Mouse (Mus musculus) embryonic facial prominence, embryonic 14.5 days (tissue): Measurements from ENCODE around the gene Hoxc6. TPM values are rescaled to one million over a fixed set of nuclear protein-coding genes. Genes with fewer than 3 reads are reported as not detected.

Experiments used
- ATAC-seq: fragments of 200-750 bp; cut with Nextera tagmentation; 2 replicates; pipeline ENCODE4 v1.8.0; 2017; ENCODE audit warnings: low read depth, moderate number of reproducible peaks, moderate TSS enrichment
- DNase-seq: peaks from one replicate; pipeline ENCODE4 v3.0.0-alpha.2; 2015; ENCODE audit warnings: low spot score
- H3K27ac ChIP-seq: fragments of 300-500 bp; sonication (generic); replicated peaks from 2 replicates; pipeline ENCODE4 v1.5.1; 2014; ENCODE audit warnings: low read depth, mild to moderate bottlenecking, low read length, moderate library complexity
- H3K27me3 ChIP-seq: fragments of 300-500 bp; sonication (generic); replicated peaks from 2 replicates; pipeline ENCODE4 v1.6.1; 2014; ENCODE audit warnings: low read length; ENCODE audit not compliant: control insufficient read depth, insufficient read depth
- H3K36me3 ChIP-seq: fragments of 300-500 bp; sonication (generic); 2 replicates; pipeline ENCODE4 v1.6.1; 2014; ENCODE audit warnings: low read length, mixed read lengths; ENCODE audit not compliant: control insufficient read depth, insufficient read depth
- H3K4me1 ChIP-seq: fragments of 300-500 bp; sonication (generic); 2 replicates; pipeline ENCODE4 v1.6.1; 2014; ENCODE audit warnings: antibody characterized with exemption, low read length; ENCODE audit not compliant: control insufficient read depth, insufficient read depth
- H3K4me2 ChIP-seq: fragments of 300-500 bp; sonication (generic); 2 replicates; pipeline ENCODE4 v1.6.1; 2014; ENCODE audit warnings: low read depth, mild to moderate bottlenecking, low read length, moderate library complexity, mixed read lengths
- H3K4me3 ChIP-seq: fragments of 300-500 bp; sonication (generic); 2 replicates; pipeline ENCODE4 v1.5.1; 2014; ENCODE audit warnings: low read depth, mild to moderate bottlenecking, low read length
- H3K9ac ChIP-seq: fragments of 300-500 bp; sonication (generic); 2 replicates; pipeline ENCODE4 v1.6.1; 2014; ENCODE audit warnings: low read depth, mild to moderate bottlenecking, low read length, moderate library complexity, mixed read lengths
- H3K9me3 ChIP-seq: fragments of 300-500 bp; sonication (generic); 2 replicates; pipeline ENCODE4 v1.6.1; 2016; ENCODE audit warnings: low read length; ENCODE audit not compliant: control insufficient read depth
- WGBS: fragments of 180-500 bp; shearing (Covaris S2); extraction: QIAGEN DNeasy Blood & Tissue Kit; methylation state at CpG from one replicate; pipeline ENCODE4 v1.1.7; 2014; 5-methylcytosine and 5-hydroxymethylcytosine counted together
- polyA plus RNA-seq: library from polyadenylated mRNA; unstranded; fragments of >200 nt; fragmentation: Nextera tagmentation; extraction: Ambion mirVana; gene quantifications from 2 replicates; pipeline ENCODE4 v1.2.1, GENCODE M21; 2014

Gene Hoxc6
- polyA plus RNA-seq, 1 experiment from 2014 or later = 0.25 TPM

DNA sequence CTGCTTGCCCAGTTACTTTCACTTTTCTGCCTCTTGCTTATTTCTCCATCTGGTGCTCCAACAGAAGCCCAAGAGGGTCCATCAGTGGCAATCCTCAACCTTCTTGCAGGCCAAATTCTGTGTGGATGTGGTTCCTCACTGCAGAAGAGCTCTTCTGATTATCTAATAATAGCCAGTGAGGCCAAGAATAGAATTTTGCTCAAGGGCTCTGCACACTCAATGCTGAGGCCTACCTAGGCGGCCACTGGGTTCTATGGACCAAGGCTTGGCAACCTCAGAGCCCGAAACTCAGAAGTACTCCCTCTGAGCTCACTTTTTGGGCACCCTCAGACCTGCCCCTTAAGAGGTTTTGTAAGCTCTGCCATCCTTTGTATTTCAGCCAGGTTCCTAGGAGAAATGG is 3.3 kb downstream of the Hoxc6 start:
- WGBS = 13% methylated on average over 2 of the region's 2 CpGs
- H3K4me3 ChIP-seq = no peak overlapping the region

DNA sequence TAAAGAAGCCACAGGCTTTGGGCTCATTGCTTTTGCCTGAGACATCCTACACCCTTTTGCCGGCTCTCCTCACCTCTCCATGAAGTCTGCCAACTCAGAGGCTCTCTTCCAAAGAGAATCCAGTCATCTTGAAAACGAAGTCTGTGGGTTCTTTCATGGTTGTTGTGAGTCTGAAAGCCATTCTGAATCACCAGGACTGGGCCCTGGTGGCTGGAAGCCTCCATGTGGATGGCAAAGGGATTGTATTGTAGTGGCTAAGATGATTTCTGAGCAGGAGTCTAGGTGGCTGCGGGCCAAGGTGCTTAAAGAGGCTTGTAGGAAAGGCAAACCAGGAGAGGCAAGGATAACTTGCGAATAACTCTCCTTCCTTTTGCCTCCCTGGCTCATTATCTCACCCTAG is 4.1 kb downstream of the Hoxc6 start:
- WGBS = 11% methylated on average over 4 of the region's 4 CpGs
- peaks cover 15% of the 10 kb centered on the region; the same call in 1 of the 2 replicates for H3K4me1 ChIP-seq
- H3K9ac ChIP-seq = no peak overlapping the region
- H3K36me3 ChIP-seq = no peaks in the 10 kb centered on the region
- H3K4me3 ChIP-seq = no peak overlapping the region
- H3K4me2 ChIP-seq = no peak overlapping the region
- DNase-seq = no peak
- H3K27ac ChIP-seq = no peak overlapping the region
- peaks cover 100% of the 10 kb centered on the region for H3K27me3 ChIP-seq
- no peak for ATAC-seq
- no peaks in the 10 kb centered on the region for H3K9me3 ChIP-seq

More for the DNA sequence above, 3.3 kb downstream of the Hoxc6 start:
- Histone ChIP-seq H3K9me3 (no peaks in the 10 kb centered on the region), H3K4me1 (peaks cover 15% of the 10 kb centered on the region; the same call in 1 of the 2 replicates), H3K27me3 (peaks cover 100% of the 10 kb centered on the region), H3K27ac (no peak overlapping the region), H3K9ac (no peak overlapping the region), H3K36me3 (no peaks in the 10 kb centered on the region), H3K4me2 (no peak overlapping the region)
- DNase-seq (no peak), ATAC-seq (no peak)

DNA sequence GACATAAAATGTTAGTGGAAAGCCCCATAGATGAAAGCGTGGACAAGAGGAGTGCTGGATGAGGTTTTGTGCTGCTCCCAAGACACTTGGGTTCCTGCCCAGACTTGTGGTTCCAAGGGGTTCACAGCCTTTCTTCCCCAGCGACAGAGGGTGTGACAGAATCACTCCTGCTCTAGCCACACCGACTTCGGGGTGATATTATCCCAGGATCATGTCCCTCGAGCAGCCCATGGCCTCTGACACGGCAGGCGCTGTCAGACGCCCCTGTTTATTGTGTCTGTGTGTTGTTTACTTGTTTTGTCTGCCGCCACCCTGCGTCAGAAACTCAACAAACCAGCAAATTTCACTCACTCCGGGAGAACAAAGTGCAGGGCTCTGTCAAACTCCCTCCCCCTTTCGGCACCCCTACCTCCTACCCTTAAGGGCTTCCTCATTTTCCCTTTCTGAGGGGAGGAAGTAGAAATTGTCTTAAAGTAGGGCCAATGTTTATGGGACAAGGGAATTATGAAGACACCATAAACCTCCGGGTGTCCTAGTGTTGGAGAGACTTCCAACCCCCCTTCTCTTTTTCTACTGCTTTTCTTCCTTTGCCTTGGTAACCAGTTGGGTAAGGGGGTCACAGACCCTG is 4.9 kb downstream of the Hoxc6 start:
- Histone ChIP-seq H3K4me3 (no peak overlapping the region), H3K9me3 (no peaks in the 10 kb centered on the region), H3K27ac (no peak overlapping the region), H3K27me3 (peaks cover 100% of the 10 kb centered on the region), H3K36me3 (no peaks in the 10 kb centered on the region), H3K9ac (no peak overlapping the region), H3K4me1 (peaks cover 15% of the 10 kb centered on the region; the same call in 1 of the 2 replicates), H3K4me2 (no peak overlapping the region)
- DNase-seq (no peak), ATAC-seq (no peak)
- WGBS = 4% methylated on average over 13 of the region's 13 CpGs

DNA sequence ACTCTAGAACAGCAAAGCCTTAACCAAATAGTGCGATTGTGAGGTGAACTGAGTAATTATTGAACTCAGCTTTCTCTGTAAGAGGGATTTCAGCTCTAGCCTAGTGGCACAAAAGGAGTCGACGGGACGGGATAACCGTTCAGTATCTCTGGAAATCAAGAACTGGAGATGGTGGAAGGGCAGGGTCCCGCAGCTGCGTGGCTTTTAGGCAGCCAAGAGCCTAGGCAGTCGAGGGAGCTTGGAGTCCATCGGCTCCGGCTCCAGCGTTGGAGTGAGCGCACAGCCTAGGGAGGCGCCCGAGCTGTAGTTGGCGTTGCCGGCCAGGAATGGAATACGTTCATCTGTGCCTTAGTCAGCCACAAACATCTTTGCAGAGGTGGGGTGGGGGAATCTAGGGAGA is 7.3 kb downstream of the Hoxc6 start:
- DNase-seq = no peak
- H3K4me2 ChIP-seq = no peak overlapping the region
- no peak for ATAC-seq
- 0 out of 2 replicates have a peak, but pooled peaks cover 2% of the 10 kb centered on the region for H3K4me1 ChIP-seq
- no peak overlapping the region for H3K9ac ChIP-seq
- H3K27me3 ChIP-seq = peaks cover 100% of the 10 kb centered on the region
- no peaks in the 10 kb centered on the region for H3K36me3 ChIP-seq
- H3K9me3 ChIP-seq = no peaks in the 10 kb centered on the region
- H3K4me3 ChIP-seq = no peak overlapping the region
- H3K27ac ChIP-seq = no peak overlapping the region
- under 1% methylated on average over 16 of the region's 17 CpGs for whole genome bisulfite sequencing

DNA sequence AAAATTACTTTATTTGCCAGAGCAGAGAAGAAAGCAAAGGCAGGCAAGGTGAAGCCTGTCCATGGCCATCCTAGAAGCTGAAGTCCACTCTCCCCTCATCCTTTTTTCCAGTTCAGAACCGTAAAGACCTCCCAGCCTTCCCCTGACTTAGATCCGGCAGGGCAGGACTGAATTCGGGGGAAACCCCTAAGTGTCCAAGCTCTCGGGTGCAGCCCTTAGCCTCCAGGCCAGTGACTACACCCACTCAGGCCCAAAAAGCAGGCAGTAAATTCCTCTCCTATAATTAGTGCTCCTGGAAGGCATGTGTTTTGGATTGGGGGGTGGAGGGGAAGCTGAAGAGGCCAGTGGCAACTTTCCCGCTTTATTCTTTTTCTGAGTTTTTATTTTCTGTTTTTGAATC is 7.7 kb downstream of the Hoxc6 start:
- no peaks in the 10 kb centered on the region for H3K9me3 ChIP-seq
- WGBS = 3% methylated on average over 5 of the region's 5 CpGs
- no peak overlapping the region for H3K4me2 ChIP-seq
- H3K9ac ChIP-seq = no peak overlapping the region
- ATAC-seq (no peak), DNase-seq (no peak)
- peaks cover 100% of the 10 kb centered on the region for H3K27me3 ChIP-seq
- no peaks in the 10 kb centered on the region for H3K36me3 ChIP-seq
- no peak overlapping the region for H3K27ac ChIP-seq
- no peak overlapping the region for H3K4me3 ChIP-seq
- H3K4me1 ChIP-seq = no peaks in the 10 kb centered on the region

DNA sequence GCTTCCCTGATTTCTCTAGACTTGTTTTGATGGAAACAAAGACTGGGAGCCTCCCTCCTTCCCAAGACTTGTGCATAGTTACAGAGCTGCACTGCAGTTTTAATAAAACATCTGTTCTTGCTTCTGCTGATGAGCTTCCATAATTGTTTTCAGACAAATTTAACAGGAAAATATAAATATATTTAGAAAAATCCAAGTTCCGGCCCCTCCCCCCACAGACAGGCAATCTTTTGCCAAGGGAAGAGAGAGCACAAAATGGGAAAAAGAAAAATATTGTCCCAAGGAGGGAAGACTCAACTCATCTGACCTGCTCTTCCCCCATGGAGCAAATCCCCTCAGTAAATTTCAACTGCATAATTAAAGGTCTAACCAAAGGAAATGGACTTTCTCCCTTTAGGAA is 8.3 kb downstream of the Hoxc6 start:
- Histone ChIP-seq H3K4me1 (no peaks in the 10 kb centered on the region), H3K27me3 (peaks cover 100% of the 10 kb centered on the region), H3K9ac (no peak overlapping the region), H3K4me3 (no peak overlapping the region), H3K27ac (no peak overlapping the region), H3K9me3 (no peaks in the 10 kb centered on the region), H3K36me3 (no peaks in the 10 kb centered on the region), H3K4me2 (no peak overlapping the region)
- ATAC-seq (no peak), DNase-seq (no peak)
- WGBS = 21% methylated on average over 1 of the region's 1 CpGs

DNA sequence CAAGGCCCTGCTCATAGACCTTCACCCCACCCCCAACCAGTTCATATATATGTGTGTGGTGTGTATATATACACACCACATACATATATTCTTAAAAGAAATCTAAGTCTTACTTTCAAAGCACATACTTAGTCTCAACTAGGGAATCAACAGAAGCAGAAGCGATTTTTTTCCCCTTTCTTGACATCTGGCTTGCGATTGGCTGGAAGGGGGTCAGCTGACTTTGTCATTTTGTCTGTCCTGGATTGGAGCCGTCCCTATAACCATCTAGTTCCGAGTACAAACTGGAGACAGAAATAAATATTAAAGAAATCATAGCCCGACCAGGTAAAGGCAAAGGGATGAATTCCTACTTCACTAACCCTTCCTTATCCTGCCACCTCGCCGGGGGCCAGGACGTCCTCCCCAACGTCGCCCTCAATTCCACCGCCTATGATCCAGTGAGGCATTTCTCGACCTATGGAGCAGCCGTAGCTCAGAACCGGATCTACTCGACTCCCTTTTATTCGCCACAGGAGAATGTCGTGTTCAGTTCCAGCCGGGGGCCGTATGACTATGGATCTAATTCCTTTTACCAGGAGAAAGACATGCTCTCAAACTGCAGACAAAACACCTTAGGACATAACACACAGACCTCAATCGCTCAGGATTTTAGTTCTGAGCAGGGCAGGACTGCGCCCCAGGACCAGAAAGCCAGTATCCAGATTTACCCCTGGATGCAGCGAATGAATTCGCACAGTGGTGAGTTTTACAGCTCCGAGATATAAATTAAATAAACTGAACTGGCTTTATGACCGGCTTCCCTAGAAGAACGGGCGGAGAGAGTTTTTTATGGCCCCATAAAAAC is 11.4 kb downstream of the Hoxc6 start:
- Histone ChIP-seq H3K27me3 (peaks cover 100% of the 10 kb centered on the region), H3K36me3 (no peaks in the 10 kb centered on the region), H3K4me1 (no peaks in the 10 kb centered on the region), H3K9ac (no peak overlapping the region), H3K4me3 (no peak overlapping the region), H3K27ac (no peak overlapping the region), H3K9me3 (no peaks in the 10 kb centered on the region), H3K4me2 (no peak overlapping the region)
- DNase-seq (no peak), ATAC-seq (no peak)
- WGBS = 1% methylated on average over 27 of the region's 27 CpGs

DNA sequence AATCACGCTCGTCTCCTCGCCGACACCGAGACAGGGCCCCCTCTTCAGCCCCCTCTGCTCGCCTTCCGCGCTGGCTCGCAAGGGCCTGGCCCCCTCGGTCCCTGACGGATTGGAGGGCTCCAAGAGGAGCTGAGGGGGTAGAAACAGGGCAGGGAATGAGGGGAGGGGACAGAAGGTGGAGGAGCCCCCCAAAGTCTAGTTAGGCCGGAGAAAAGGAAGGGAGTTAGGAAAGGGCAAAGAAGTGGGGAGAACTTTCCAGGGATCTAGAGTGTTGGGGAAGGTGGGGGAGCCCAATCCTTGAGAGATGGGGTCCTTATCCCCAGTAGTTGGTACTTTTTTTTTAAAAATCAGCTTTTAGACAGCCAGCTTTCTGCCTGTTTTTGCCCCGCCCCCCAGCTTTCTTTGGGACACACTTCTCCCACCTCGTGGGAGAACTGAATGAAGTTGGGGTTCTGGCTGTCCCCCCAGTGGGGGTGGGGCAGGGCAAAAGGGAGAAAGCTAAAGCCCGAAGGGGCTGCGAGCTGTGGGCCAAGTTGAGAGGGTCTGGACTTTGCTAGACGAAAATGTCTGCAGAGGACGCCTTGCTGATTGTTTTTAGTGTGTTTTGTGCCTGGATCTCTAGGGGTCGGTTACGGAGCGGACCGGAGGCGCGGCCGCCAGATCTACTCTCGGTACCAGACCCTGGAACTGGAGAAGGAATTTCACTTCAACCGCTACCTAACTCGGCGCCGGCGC is 12.2 kb downstream of the Hoxc6 start:
- H3K27me3 ChIP-seq = peaks cover 100% of the 10 kb centered on the region
- WGBS = 3% methylated on average over 31 of the region's 31 CpGs
- H3K36me3 ChIP-seq = no peaks in the 10 kb centered on the region
- H3K4me3 ChIP-seq = no peak overlapping the region
- no peaks in the 10 kb centered on the region for H3K9me3 ChIP-seq
- ATAC-seq (no peak), DNase-seq (no peak)
- H3K27ac ChIP-seq = no peak overlapping the region
- H3K4me1 ChIP-seq = no peaks in the 10 kb centered on the region
- H3K4me2 ChIP-seq = no peak overlapping the region
- H3K9ac ChIP-seq = no peak overlapping the region
